Mouse (Mus musculus) embryonic facial prominence, embryonic 13.5 days (tissue): ENCODE measurements around the gene Cpne4. TPM values are rescaled to one million over a fixed set of nuclear protein-coding genes. Genes with fewer than 3 reads are reported as not detected.

Experiments used
- ATAC-seq: fragments of 200-750 bp; cut with Nextera tagmentation; 2 replicates; pipeline ENCODE4 v1.8.0; 2017; ENCODE audit warnings: low read depth; ENCODE audit not compliant: insufficient number of reproducible peaks, insufficient read depth, low FRiP score, low TSS enrichment
- H3K27ac ChIP-seq: fragments of 300-500 bp; sonication (generic); 2 replicates; pipeline ENCODE4 v1.5.1; 2015; ENCODE audit warnings: moderate library complexity, mild to moderate bottlenecking, inconsistent platforms
- H3K27me3 ChIP-seq: fragments of 300-500 bp; sonication (generic); 2 replicates; pipeline ENCODE4 v1.6.1; 2015; ENCODE audit warnings: mild to moderate bottlenecking, inconsistent platforms
- H3K36me3 ChIP-seq: fragments of 300-500 bp; sonication (generic); 2 replicates; pipeline ENCODE4 v1.6.1; 2015; ENCODE audit warnings: mild to moderate bottlenecking, inconsistent platforms
- H3K4me1 ChIP-seq: fragments of 300-500 bp; sonication (generic); 2 replicates; pipeline ENCODE4 v1.6.1; 2015; ENCODE audit warnings: inconsistent platforms
- H3K4me2 ChIP-seq: fragments of 300-500 bp; sonication (generic); 2 replicates; pipeline ENCODE4 v1.6.1; 2015; ENCODE audit warnings: moderate library complexity, mild to moderate bottlenecking, inconsistent platforms
- H3K4me3 ChIP-seq: fragments of 300-500 bp; sonication (generic); 2 replicates; pipeline ENCODE4 v1.5.1; 2015; ENCODE audit warnings: mild to moderate bottlenecking, inconsistent platforms
- H3K9ac ChIP-seq: fragments of 300-500 bp; sonication (generic); 2 replicates; pipeline ENCODE4 v1.6.1; 2015; ENCODE audit warnings: mild to moderate bottlenecking, inconsistent platforms
- H3K9me3 ChIP-seq: fragments of 300-500 bp; sonication (generic); 2 replicates; pipeline ENCODE4 v1.6.1; 2016; ENCODE audit warnings: inconsistent platforms
- WGBS: fragments of 180-500 bp; shearing (Covaris S2); methylation state at CpG from one replicate; pipeline ENCODE4 v1.1.7; 2015; ENCODE audit warnings: mixed read lengths; 5-methylcytosine and 5-hydroxymethylcytosine counted together
- polyA plus RNA-seq: library from polyadenylated mRNA; unstranded; fragments of >200 nt; fragmentation: Nextera tagmentation; extraction: Ambion mirVana; gene quantifications from 2 replicates; pipeline ENCODE4 v1.2.1, GENCODE M21; 2015

Cpne4 gene
- polyA plus RNA-seq, 1 experiment from 2014 or later = 1.6 TPM

DNA sequence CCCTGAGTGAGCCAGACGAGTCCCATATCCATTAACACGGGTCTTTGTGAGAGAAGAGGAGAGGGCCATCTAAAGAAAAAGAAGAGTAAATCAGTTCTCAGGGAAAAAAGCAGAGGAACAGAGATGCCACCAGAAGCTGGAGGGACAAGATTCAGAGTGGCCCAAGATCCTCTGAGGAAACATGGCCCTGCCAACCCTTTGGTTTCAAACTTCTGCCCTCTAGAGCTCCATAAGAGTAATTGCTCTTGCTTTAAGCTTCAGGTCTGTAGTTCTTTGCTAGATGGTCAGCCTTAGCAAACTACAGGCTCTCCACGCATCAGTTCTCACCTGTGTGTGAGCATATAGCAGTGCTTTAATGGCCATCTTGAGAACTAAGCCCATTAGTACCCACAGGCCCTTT lies 343.4 kb downstream of the Cpne4 start:
- no peak overlapping the region for H3K4me3 ChIP-seq
- H3K27me3 ChIP-seq = no peaks in the 10 kb centered on the region
- H3K9me3 ChIP-seq = no peaks in the 10 kb centered on the region
- no peak overlapping the region for H3K27ac ChIP-seq
- WGBS = 95% methylated on average over 3 of the region's 3 CpGs
- H3K4me2 ChIP-seq = no peak overlapping the region
- no peaks in the 10 kb centered on the region for H3K4me1 ChIP-seq
- no peaks in the 10 kb centered on the region for H3K36me3 ChIP-seq
- no peak for ATAC-seq
- H3K9ac ChIP-seq = no peak overlapping the region

DNA sequence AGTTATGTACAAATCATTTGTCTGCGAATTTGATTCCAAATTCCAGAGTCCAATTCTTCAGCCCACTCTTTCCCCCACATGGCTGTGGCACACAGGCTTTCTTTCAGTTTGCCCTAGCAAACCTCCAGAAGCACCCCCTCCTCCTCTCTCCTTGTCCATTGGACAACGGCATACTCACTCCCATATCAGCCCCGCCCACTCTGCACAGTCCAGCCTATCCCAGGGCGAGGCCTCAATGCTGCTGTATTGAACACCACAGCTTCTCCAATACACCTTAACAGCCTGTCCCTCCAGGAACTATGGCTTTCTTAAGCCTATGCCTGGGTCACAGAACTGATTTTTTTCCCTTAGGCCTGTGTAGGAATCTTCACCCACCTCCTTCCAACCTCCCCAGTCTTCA lies 348.3 kb downstream of the Cpne4 start:
- H3K9me3 ChIP-seq = no peaks in the 10 kb centered on the region
- H3K4me3 ChIP-seq = no peak overlapping the region
- H3K27ac ChIP-seq = no peak overlapping the region
- H3K4me2 ChIP-seq = no peak overlapping the region
- H3K36me3 ChIP-seq = no peaks in the 10 kb centered on the region
- ATAC-seq = no peak
- 71% methylated on average over 4 of the region's 4 CpGs for WGBS
- no peaks in the 10 kb centered on the region for H3K27me3 ChIP-seq
- H3K9ac ChIP-seq = no peak overlapping the region
- H3K4me1 ChIP-seq = no peaks in the 10 kb centered on the region

DNA sequence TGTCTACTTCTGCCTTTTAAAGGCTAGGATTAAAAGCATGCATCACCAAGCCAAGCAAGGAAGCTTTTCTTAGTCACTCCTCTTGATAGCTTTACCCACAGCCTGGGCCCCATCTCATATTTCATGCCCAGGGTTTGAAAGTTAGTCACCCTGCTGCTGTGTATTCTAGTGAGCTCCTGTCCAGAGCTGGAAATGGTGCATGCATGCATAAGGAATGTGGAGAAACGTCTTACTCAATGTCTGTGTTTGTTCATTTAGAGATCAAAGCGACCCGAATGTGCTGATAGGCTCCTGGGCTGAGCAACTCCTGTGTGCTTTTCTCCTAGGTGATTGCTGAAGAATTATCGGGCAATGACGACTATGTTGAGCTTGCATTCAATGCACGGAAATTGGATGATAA lies 354.0 kb downstream of the Cpne4 start:
- H3K4me1 ChIP-seq = 0 out of 2 replicates have a peak, but pooled peaks cover 3% of the 10 kb centered on the region
- H3K9me3 ChIP-seq = no peaks in the 10 kb centered on the region
- H3K27ac ChIP-seq = no peak overlapping the region
- H3K27me3 ChIP-seq = no peaks in the 10 kb centered on the region
- no peak overlapping the region for H3K4me3 ChIP-seq
- no peak for ATAC-seq
- 45% methylated on average over 6 of the region's 6 CpGs for WGBS
- H3K36me3 ChIP-seq = no peaks in the 10 kb centered on the region
- no peak overlapping the region for H3K4me2 ChIP-seq
- H3K9ac ChIP-seq = no peak overlapping the region

DNA sequence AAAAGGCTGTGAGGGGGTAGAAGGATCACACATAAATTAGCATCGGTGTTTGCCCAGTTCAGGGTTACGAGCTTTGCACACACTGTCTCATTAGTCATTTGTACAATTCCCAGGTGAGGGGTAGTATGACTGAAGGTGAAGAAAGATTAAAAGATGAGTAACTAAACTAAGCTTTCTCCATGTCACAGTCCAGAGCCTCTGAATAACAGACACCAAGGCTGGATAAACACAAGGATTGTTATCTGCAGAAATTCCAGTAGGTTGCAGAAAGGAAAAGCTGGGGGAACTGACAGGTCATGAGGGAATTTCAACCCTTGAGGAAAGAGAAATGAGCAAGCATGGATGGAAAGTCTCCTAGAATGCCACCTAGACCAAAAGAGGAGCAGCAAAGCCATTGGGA lies 354.7 kb downstream of the Cpne4 start:
- no peak overlapping the region for H3K4me2 ChIP-seq
- 0 out of 2 replicates have a peak, but pooled peaks cover 3% of the 10 kb centered on the region for H3K4me1 ChIP-seq
- WGBS = 73% methylated on average over 2 of the region's 2 CpGs
- no peak overlapping the region for H3K4me3 ChIP-seq
- H3K9me3 ChIP-seq = no peaks in the 10 kb centered on the region
- H3K36me3 ChIP-seq = no peaks in the 10 kb centered on the region
- no peak for ATAC-seq
- no peak overlapping the region for H3K27ac ChIP-seq
- H3K27me3 ChIP-seq = no peaks in the 10 kb centered on the region
- no peak overlapping the region for H3K9ac ChIP-seq

DNA sequence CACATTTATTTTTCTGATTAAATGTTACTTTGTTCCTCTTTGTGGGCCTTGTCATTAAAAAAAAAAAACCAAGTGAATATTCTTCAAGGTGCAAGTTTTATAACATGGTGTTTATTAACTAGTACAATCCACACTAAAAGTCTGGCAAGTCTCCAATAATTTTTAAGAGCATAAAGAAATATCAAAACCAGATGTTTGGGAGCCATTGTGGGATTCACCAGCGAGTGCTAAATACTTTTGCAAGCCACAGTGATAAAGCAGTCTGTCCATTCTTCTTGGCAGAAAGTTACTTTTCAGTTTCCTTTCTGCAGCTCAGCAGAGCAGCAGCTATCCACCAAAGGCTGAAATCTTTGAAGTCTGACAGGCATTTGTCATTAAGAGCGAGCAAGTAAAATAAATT lies 365.6 kb downstream of the Cpne4 start:
- H3K4me1 ChIP-seq = peaks cover 7% of the 10 kb centered on the region
- H3K9ac ChIP-seq = no peak overlapping the region
- no peak overlapping the region for H3K4me3 ChIP-seq
- no peak for ATAC-seq
- H3K36me3 ChIP-seq = no peaks in the 10 kb centered on the region
- 17% methylated on average over 2 of the region's 2 CpGs for WGBS
- no peaks in the 10 kb centered on the region for H3K27me3 ChIP-seq
- no peak overlapping the region for H3K4me2 ChIP-seq
- no peak overlapping the region for H3K27ac ChIP-seq
- H3K9me3 ChIP-seq = no peaks in the 10 kb centered on the region

DNA sequence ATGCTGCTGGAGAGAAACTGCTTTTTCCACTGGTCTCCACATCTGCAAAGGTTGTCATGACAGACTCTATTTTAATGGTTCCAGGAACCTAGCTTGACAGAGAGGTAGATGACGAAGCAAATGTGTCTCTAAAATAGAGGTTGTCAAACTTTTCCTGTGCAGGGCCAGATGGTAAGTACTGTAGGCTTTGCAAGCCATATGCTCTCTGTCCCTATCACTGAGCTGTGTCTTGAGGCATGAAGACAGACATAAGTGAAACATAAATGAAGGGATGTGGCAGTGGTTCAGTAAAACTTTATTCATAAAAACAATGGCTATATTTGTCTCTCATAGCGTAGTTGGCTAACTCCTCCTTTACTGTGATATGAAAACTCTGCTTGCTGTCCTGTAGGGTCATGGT lies 366.2 kb downstream of the Cpne4 start:
- H3K4me1 ChIP-seq = peaks cover 7% of the 10 kb centered on the region
- no peak overlapping the region for H3K4me2 ChIP-seq
- H3K36me3 ChIP-seq = no peaks in the 10 kb centered on the region
- no peak overlapping the region for H3K4me3 ChIP-seq
- H3K9me3 ChIP-seq = no peaks in the 10 kb centered on the region
- H3K27me3 ChIP-seq = no peaks in the 10 kb centered on the region
- no peak overlapping the region for H3K9ac ChIP-seq
- no peak for ATAC-seq
- WGBS = 60% methylated on average over 2 of the region's 2 CpGs
- H3K27ac ChIP-seq = no peak overlapping the region

DNA sequence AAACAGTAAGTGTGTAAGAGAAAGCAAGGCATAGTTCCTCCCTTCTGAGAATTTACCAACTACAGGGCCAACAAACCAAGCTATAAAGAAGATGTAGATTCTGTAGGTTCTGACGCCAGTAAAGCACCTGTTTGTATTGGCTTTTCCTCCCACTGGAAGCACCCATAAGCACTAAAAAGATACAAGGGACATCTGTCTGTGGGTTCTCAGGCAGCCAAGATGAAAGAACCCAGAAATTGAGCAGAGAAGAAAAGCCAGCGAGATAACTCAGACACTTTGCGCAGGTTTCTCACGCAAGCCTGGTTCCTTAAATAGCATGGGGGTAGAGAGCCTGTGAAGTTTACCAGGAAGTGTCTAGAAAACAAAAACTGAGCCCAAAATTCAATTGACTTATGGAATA lies 374.1 kb downstream of the Cpne4 start:
- Histone ChIP-seq H3K4me1 (no peaks in the 10 kb centered on the region), H3K9ac (no peak overlapping the region), H3K36me3 (no peaks in the 10 kb centered on the region), H3K4me3 (no peak overlapping the region), H3K27me3 (no peaks in the 10 kb centered on the region), H3K9me3 (no peaks in the 10 kb centered on the region), H3K27ac (no peak overlapping the region), H3K4me2 (no peak overlapping the region)
- 89% methylated on average over 4 of the region's 4 CpGs for WGBS
- ATAC-seq = no peak

DNA sequence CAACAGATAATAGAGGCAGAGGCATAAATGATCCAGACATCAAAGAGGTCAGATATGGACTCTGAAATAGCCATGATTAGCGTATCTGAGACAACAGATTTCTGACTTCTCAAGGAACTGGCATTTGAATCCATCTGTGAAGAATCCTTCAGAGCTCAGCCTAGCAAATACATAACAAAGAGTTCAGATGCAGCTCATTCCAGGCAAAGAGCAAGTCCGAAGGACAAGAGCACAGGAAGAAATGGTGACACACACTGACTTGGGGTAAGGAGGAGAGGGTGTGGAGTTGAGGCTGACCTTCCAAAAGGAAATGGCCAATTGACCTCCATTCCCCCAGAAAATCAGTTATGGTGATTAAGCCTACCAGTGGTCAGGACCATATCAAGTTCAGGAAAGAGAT lies 375.0 kb downstream of the Cpne4 start:
- no peak overlapping the region for H3K4me2 ChIP-seq
- WGBS = 72% methylated on average over 2 of the region's 2 CpGs
- ATAC-seq = no peak
- no peak overlapping the region for H3K9ac ChIP-seq
- H3K36me3 ChIP-seq = no peaks in the 10 kb centered on the region
- H3K9me3 ChIP-seq = no peaks in the 10 kb centered on the region
- H3K4me3 ChIP-seq = no peak overlapping the region
- H3K27me3 ChIP-seq = no peaks in the 10 kb centered on the region
- no peak overlapping the region for H3K27ac ChIP-seq
- H3K4me1 ChIP-seq = no peaks in the 10 kb centered on the region

DNA sequence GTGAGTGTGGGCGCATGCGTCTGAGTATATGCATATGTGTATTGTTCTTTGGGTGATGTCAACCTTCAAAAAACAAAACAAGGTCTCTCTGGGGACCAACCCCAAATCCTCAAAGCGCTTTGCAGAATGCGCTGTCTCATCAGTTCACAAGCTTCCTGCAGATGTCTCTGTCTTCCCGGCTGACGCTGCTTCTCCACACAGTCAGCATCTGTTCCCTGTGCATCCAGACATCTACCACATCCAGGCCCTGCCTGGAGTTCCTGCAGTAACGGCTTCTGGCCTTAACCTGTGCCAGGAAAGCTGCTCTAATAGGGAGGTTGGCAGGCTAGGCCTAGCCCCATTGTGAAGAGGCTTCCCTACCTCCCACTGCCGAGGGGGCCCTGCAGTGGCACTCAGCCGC lies 381.7 kb downstream of the Cpne4 start:
- ATAC-seq = no peak

DNA sequence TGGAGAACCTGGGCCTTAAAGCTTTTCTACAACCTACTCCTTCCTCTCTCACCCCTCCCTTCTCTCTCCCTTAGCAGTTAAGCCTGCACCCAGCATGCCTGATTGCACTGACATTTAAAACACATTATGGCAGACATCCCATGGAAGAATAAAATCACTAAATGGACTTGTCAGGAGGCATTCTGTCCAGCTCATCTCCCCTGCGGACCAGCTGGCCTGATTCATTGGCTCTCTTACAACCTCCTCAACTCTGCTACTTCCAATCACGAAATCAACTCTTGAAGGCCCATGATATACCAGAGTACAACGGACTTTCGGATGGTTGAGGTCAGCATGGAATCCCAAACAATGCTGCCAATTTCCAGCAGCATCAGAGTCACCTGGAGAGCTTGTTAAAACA lies 393.3 kb downstream of the Cpne4 start:
- Histone ChIP-seq H3K36me3 (no peaks in the 10 kb centered on the region), H3K4me3 (no peak overlapping the region), H3K4me2 (no peak overlapping the region), H3K27me3 (no peaks in the 10 kb centered on the region), H3K9me3 (no peaks in the 10 kb centered on the region), H3K9ac (no peak overlapping the region), H3K4me1 (no peaks in the 10 kb centered on the region), H3K27ac (no peak overlapping the region)
- no peak for ATAC-seq
- 70% methylated on average over 4 of the region's 4 CpGs for WGBS

More for the DNA sequence above, 381.7 kb downstream of the Cpne4 start:
- Histone ChIP-seq H3K4me3 (no peak overlapping the region), H3K4me1 (no peaks in the 10 kb centered on the region), H3K4me2 (no peak overlapping the region), H3K9ac (no peak overlapping the region), H3K27me3 (no peaks in the 10 kb centered on the region), H3K9me3 (no peaks in the 10 kb centered on the region), H3K36me3 (no peaks in the 10 kb centered on the region), H3K27ac (no peak overlapping the region)
- WGBS = 70% methylated on average over 9 of the region's 9 CpGs

DNA sequence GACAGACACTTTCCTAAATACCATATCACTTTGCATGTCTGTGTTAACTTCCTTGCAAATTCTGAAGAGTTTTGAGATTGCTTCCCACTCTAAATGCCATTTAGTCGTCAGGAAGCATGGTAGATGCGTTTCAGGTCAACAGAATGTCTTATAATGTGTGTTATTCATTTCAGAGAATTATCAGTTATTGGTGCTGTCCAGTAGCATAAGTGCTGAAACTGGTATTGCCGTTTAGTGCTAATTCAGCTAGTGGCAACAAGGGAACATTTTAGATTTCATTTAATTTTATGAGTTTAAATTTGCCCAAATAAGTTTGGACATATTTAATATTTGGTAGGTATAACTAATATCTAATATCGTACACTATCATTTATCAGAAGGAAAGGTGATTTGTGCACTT lies 403.5 kb downstream of the Cpne4 start:
- Histone ChIP-seq H3K36me3 (no peaks in the 10 kb centered on the region), H3K4me2 (no peak overlapping the region)

DNA sequence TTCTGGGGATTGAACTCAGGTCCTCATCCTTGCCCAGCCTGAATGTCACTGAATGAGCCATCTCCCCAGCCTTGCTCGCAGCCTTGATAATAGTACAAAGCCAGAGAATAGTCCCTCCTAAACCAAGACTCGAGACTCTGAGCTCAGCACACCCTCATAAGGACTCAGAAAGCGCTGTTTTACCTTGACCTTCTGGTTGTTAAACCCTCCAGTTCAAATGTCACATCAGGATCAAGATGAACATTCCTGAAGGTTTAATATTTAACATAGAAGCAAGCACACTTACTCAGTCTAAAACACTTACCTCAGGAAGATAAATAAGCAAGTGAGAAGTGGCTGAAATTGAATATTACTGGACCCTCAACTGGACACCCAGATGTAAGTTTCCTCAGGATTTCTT lies 405.1 kb downstream of the Cpne4 start:
- Histone ChIP-seq H3K4me1 (no peaks in the 10 kb centered on the region), H3K9me3 (no peaks in the 10 kb centered on the region), H3K4me3 (no peak overlapping the region), H3K36me3 (no peaks in the 10 kb centered on the region), H3K27ac (no peak overlapping the region), H3K27me3 (no peaks in the 10 kb centered on the region), H3K4me2 (no peak overlapping the region), H3K9ac (no peak overlapping the region)
- 68% methylated on average over 3 of the region's 3 CpGs for WGBS
- no peak for ATAC-seq

More for the DNA sequence above, 403.5 kb downstream of the Cpne4 start:
- WGBS = 62% methylated on average over 4 of the region's 4 CpGs
- H3K27ac ChIP-seq = no peak overlapping the region
- no peak overlapping the region for H3K4me3 ChIP-seq
- no peak overlapping the region for H3K9ac ChIP-seq
- ATAC-seq = no peak
- no peaks in the 10 kb centered on the region for H3K9me3 ChIP-seq
- H3K4me1 ChIP-seq = no peaks in the 10 kb centered on the region
- no peaks in the 10 kb centered on the region for H3K27me3 ChIP-seq

DNA sequence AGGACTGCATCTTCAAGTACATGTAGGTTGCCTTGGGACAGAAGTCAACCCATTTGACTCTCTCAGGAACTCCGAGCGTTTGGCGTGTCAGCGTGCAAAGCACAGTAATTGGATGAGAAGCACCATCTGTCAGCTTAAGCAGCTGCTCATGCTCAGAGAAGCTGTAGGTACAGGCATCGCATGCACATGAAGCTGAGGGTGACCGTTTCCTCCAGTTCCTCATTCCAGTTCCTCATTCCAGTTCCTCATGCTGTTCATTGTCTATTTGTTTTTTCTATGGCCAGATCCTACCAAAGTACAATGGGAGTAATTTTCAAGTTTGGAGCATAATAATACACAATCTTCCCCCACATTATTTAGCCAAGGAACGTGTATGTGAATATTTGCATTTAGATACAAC lies 425.7 kb downstream of the Cpne4 start:
- ATAC-seq = no peak
- no peaks in the 10 kb centered on the region for H3K4me1 ChIP-seq
- H3K36me3 ChIP-seq = no peaks in the 10 kb centered on the region
- H3K4me3 ChIP-seq = no peak overlapping the region
- no peaks in the 10 kb centered on the region for H3K27me3 ChIP-seq
- no peak overlapping the region for H3K4me2 ChIP-seq
- no peaks in the 10 kb centered on the region for H3K9me3 ChIP-seq
- no peak overlapping the region for H3K9ac ChIP-seq
- H3K27ac ChIP-seq = no peak overlapping the region
- 78% methylated on average over 7 of the region's 7 CpGs for WGBS
